Mouse (Mus musculus): Measurements from ENCODE around the gene Pappa2.

DNA sequence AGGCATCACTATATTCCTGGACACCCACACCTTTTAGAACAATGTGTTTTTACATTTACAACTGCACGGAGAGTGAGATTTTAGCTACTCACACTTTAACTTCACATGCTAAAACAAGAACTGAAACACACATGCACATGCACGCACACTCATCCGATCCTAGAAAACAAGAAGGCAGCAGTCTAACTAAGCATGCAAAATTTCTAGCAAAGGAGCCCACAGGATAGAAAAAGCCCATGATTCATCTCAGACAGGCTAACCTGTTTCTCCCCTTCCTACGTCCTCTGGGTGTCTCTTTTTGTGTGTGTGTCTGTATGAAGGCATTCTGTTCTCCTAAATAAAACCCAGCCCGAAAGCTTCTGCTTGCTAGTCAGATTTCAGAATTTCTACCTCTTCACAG is 239.3 kb downstream of the Pappa2 start:
- TF ChIP-seq CTCF (IDR thresholded peaks at IDR 0.05; ENCODE audit: low read depth) (no peak), EP300 (IDR thresholded peaks at IDR 0.05; ENCODE audit: low read depth) (no peak)

All from liver, embryonic 14.5 days (tissue).